ENCODE assay signal across 9 mouse cellular contexts in genomic region chr15:97195628-97196027, GRCm38 (mm10). TPM values are rescaled to one million over a fixed set of nuclear protein-coding genes. Genes with fewer than 3 reads are reported as not detected.
DNase-seq lines count a peak whose midpoint lies in the region; ATAC-seq and TF ChIP-seq lines count a peak whose summit lies in the region.
"Had no signal": no experiment of that assay in that cellular context is flagged by ENCODE, and none has a peak within 500 bp of the region (broad histone marks: within the 10 kb centered on the region; RNA-seq: fewer than 3 reads in every experiment).

No protein-coding gene starts in this region.

- ATAC-seq in kidney, embryonic 16.5 days (ENCODE audit: low FRiP score, low TSS enrichment): no peak
- peak; percentile 53 to 58; a peak in 3 of 4 replicates for ATAC-seq in hematopoietic stem cell, adult 5-6 weeks (replicated peaks in 1 of 2; ENCODE audit: insufficient read depth in 1 of 2, low FRiP score in 2 of 2, low TSS enrichment in 1 of 2, low read depth in 1 of 2, poor library complexity in 2 of 2, severe bottlenecking in 2 of 2)
- ATAC-seq in lung, embryonic 14.5 days (ENCODE audit: insufficient read depth): no peak; the same call in 1 of the 2 replicates

- no peaks in the 10 kb centered on the region for H3K4me1 ChIP-seq in kidney, embryonic 16.5 days (ENCODE audit: insufficient read depth, low read length)
- H3K4me1 ChIP-seq in lung, embryonic 14.5 days (ENCODE audit: insufficient read depth): no peaks in the 10 kb centered on the region
- H3K4me1 ChIP-seq: embryonic facial prominence, embryonic 15.5 days; lung, embryonic 15.5 days had no signal

- H3K9ac ChIP-seq in kidney, embryonic 16.5 days (replicated peaks; ENCODE audit: low read length): no peak overlapping the region
- no peak overlapping the region for H3K9ac ChIP-seq in lung, embryonic 14.5 days
- H3K9ac ChIP-seq: embryonic facial prominence, embryonic 15.5 days; lung, embryonic 15.5 days had no signal

- H3K36me3 ChIP-seq in kidney, embryonic 16.5 days (ENCODE audit: insufficient read depth, low read length): no peaks in the 10 kb centered on the region
- H3K36me3 ChIP-seq in lung, embryonic 14.5 days (ENCODE audit: insufficient read depth): no peaks in the 10 kb centered on the region
- H3K36me3 ChIP-seq: embryonic facial prominence, embryonic 15.5 days; lung, embryonic 15.5 days had no signal

- peak; percentile 71 for TF ChIP-seq CTCF in lung, embryonic 14.5 days (IDR thresholded peaks at IDR 0.05; ENCODE audit: low read depth)

- peaks cover 3% of the 10 kb centered on the region; the same call in 1 of the 2 replicates for H3K9me3 ChIP-seq in kidney, embryonic 16.5 days (ENCODE audit: low read length)
- no peaks in the 10 kb centered on the region for H3K9me3 ChIP-seq in lung, embryonic 14.5 days (ENCODE audit: low read depth, low read length)
- H3K9me3 ChIP-seq: embryonic facial prominence, embryonic 15.5 days; lung, embryonic 15.5 days had no signal

- WGBS in kidney, embryonic 16.5 days: 0% methylated on average over 1 of the region's 1 CpGs
- WGBS in lung, embryonic 14.5 days: 0% methylated on average over 1 of the region's 1 CpGs

- no peaks in the 10 kb centered on the region for H3K27me3 ChIP-seq in kidney, embryonic 16.5 days (ENCODE audit: insufficient read depth, low read length)
- no peaks in the 10 kb centered on the region for H3K27me3 ChIP-seq in lung, embryonic 14.5 days (ENCODE audit: insufficient read depth, low read length)
- H3K27me3 ChIP-seq: embryonic facial prominence, embryonic 15.5 days; lung, embryonic 15.5 days had no signal

- DNase-seq in kidney, adult 8-10 months: peak; percentile 9 to 14
- peak; percentile 23 to 46 for DNase-seq in CD8-positive naive resting alpha-beta T cell, adult 2 months (ENCODE audit: low read depth in 2 of 2, low spot score in 2 of 2)
- DNase-seq in ZHBTc4 (ENCODE audit: low read depth, low spot score): peak; percentile 62
- peak; percentile 91 for DNase-seq in lung, embryonic 14.5 days
- DNase-seq in thymus, postnatal 25 days: peak; percentile 22

- H3K4me2 ChIP-seq in kidney, embryonic 16.5 days (replicated peaks; ENCODE audit: low read depth, low read length): no peak overlapping the region
- no peak overlapping the region for H3K4me2 ChIP-seq in lung, embryonic 14.5 days
- H3K4me2 ChIP-seq: embryonic facial prominence, embryonic 15.5 days; lung, embryonic 15.5 days had no signal

- H3K27ac ChIP-seq in kidney, embryonic 16.5 days (ENCODE audit: low read length): no peak overlapping the region
- H3K27ac ChIP-seq in lung, embryonic 14.5 days (ENCODE audit: low read depth): no peak overlapping the region
- H3K27ac ChIP-seq: embryonic facial prominence, embryonic 15.5 days; lung, embryonic 15.5 days had no signal

- no peak overlapping the region for H3K4me3 ChIP-seq in kidney, embryonic 16.5 days (ENCODE audit: low read length)
- no peak overlapping the region for H3K4me3 ChIP-seq in lung, embryonic 14.5 days (ENCODE audit: low read depth, low read length)
- H3K4me3 ChIP-seq: embryonic facial prominence, embryonic 15.5 days; lung, embryonic 15.5 days had no signal

RNA-seq across cellular contexts. Expression of gene Pced1b, which starts 51.3 kb away (rescaled TPM):
- polyA plus RNA-seq in kidney, embryonic 16.5 days (2015; fragmentation: Nextera tagmentation; extraction: Ambion mirVana): 6.0 and 6.3 TPM in 2 replicates
- total RNA-seq in hematopoietic stem cell, adult 5-6 weeks (2017): 5.6 and 8.8 TPM in 2 replicates
- polyA plus RNA-seq in lung, embryonic 14.5 days (2014; fragmentation: Nextera tagmentation; extraction: Ambion mirVana): 5.5 and 8.7 TPM in 2 replicates

RNA-seq across cellular contexts. Expression of gene Amigo2, which starts 51.5 kb away (rescaled TPM):
- polyA plus RNA-seq in kidney, embryonic 16.5 days (2015; fragmentation: Nextera tagmentation; extraction: Ambion mirVana): 11.4 and 12.8 TPM in 2 replicates
- total RNA-seq in hematopoietic stem cell, adult 5-6 weeks (2017): 4.3 and 5.9 TPM in 2 replicates
- polyA plus RNA-seq in lung, embryonic 14.5 days (2014; fragmentation: Nextera tagmentation; extraction: Ambion mirVana): 5.5 and 5.7 TPM in 2 replicates

Comparison
In these comparisons a context has a peak if more than half of its experiments do, and no peak if none do; other contexts are left out.
1. DNase-seq: peak in every context shown above with its lines; median percentile 91 in lung, embryonic 14.5 days; 62 in ZHBTc4; 34 in CD8-positive naive resting alpha-beta T cell, adult 2 months; 22 in thymus, postnatal 25 days; 12 in kidney, adult 8-10 months.
2. ATAC-seq: peak in hematopoietic stem cell, adult 5-6 weeks (2 of 2); none in kidney, embryonic 16.5 days (single experiment) and lung, embryonic 14.5 days (single experiment).